Mouse (Mus musculus) neural tube, embryonic 12.5 days (tissue): ENCODE data around the gene Ubap2. TPM values are rescaled to one million over a fixed set of nuclear protein-coding genes. Genes with fewer than 3 reads are reported as not detected.

Source experiments
- ATAC-seq: fragments of 200-750 bp; cut with Nextera tagmentation; 2 replicates; pipeline ENCODE4 v1.8.0; 2017; ENCODE audit warnings: low read depth, mild to moderate bottlenecking, moderate TSS enrichment, moderate library complexity; ENCODE audit not compliant: low FRiP score
- H3K27ac ChIP-seq: fragments of 300-500 bp; sonication (generic); 2 replicates; pipeline ENCODE4 v1.5.1; 2016
- H3K27me3 ChIP-seq: fragments of 300-500 bp; sonication (generic); replicated peaks from 2 replicates; pipeline ENCODE4 v1.6.1; 2016; ENCODE audit warnings: mild to moderate bottlenecking
- H3K36me3 ChIP-seq: fragments of 300-500 bp; sonication (generic); 2 replicates; pipeline ENCODE4 v1.6.1; 2016; ENCODE audit warnings: mild to moderate bottlenecking
- H3K4me1 ChIP-seq: fragments of 300-500 bp; sonication (generic); 2 replicates; pipeline ENCODE4 v1.6.1; 2016
- H3K4me2 ChIP-seq: fragments of 300-500 bp; sonication (generic); replicated peaks from 2 replicates; pipeline ENCODE4 v1.6.1; 2016; ENCODE audit warnings: mild to moderate bottlenecking
- H3K4me3 ChIP-seq: fragments of 300-500 bp; sonication (generic); 2 replicates; pipeline ENCODE4 v1.5.1; 2016
- H3K9ac ChIP-seq: fragments of 300-500 bp; sonication (generic); 2 replicates; pipeline ENCODE4 v1.6.1; 2016; ENCODE audit warnings: mild to moderate bottlenecking
- H3K9me3 ChIP-seq: fragments of 300-500 bp; sonication (generic); 2 replicates; pipeline ENCODE4 v1.6.1; 2016; ENCODE audit warnings: mild to moderate bottlenecking
- WGBS: fragments of 180-500 bp; shearing (Covaris S2); methylation state at CpG from one replicate; pipeline ENCODE4 v1.1.7; 2016; 5-methylcytosine and 5-hydroxymethylcytosine counted together
- polyA plus RNA-seq: library from polyadenylated mRNA; unstranded; fragments of >200 nt; fragmentation: Nextera tagmentation; extraction: Ambion mirVana; gene quantifications from 2 replicates; pipeline ENCODE4 v1.2.1, GENCODE M21; 2016

Ubap2 gene
- polyA plus RNA-seq, 1 experiment from 2014 or later, result 78.4 TPM

DNA sequence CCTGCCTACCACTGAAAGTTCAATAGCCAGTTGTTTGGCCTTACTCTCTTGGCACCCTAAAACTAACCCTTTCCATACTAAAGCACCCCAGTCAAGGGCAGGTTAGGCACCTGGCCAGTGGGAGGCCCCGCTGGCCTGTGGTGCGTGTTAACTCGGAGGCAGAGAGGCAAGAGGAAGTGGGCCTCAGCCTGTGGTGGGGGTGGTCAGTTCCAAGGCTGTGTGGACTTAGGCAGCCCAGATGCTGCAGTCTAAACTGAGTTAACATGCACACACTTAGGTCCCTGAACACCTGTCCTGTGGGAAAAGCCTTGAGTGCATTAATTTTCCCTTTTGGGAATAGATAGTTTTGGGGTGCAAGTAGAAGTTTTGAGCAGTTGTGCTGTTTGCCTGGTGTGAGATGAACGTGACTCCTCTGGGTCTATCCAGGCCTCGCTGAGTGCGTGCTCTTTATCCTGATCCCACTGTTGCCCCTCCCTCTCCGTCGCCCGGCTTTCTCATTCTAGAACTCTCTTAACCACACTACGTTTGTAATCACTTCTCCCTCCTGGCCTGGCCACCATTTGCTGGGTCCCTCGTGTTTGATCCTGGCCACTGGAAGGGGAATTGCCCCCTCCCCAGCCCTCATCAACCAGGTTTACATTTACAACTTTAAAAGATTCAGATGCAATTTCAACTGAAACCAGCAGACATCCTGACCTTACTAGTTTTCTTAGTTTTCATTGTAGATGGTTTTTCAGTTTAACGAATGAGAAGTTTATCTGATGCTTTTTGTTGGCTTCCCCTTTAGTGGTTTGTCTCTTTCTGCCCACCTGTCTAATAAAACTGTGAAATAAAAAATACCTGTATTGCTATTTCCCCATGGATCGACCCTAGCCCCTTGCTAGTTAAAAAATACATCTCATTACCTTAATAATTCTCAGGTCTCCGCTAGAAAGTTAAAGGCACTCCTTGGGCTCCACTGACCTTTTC, 82.1 kb downstream of the Ubap2 start:
- Histone ChIP-seq H3K27ac (no peak overlapping the region), H3K9me3 (no peaks in the 10 kb centered on the region), H3K4me2 (no peak overlapping the region), H3K4me1 (no peaks in the 10 kb centered on the region), H3K36me3 (peaks cover 89% of the 10 kb centered on the region), H3K27me3 (no peaks in the 10 kb centered on the region), H3K4me3 (no peak overlapping the region), H3K9ac (no peak overlapping the region)
- 76% methylated on average over 14 of the region's 14 CpGs for WGBS
- ATAC-seq, result no peak

DNA sequence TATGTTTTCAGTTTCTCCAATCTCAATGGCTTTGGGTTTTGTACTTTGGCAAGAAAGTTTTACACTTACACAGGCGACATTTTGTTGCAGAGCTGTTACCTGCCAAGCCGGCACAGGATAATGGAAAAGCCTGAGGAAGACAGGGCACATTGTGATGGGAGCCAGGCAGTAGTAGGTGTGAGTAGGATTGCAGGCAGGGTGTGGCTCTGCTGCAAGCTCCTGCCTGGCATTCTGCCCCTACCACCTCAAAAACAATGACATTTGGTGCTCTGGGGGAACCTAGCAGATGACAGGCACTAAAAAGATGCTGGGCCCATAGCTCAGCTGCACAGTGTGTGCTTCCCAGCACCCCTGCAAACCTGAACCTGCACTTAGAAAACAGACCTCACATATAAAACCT, 85.1 kb downstream of the Ubap2 start:
- ATAC-seq, result no peak
- no peaks in the 10 kb centered on the region for H3K9me3 ChIP-seq
- no peak overlapping the region for H3K27ac ChIP-seq
- peaks cover 68% of the 10 kb centered on the region for H3K36me3 ChIP-seq
- H3K4me3 ChIP-seq, result no peak overlapping the region
- WGBS, result 91% methylated on average over 2 of the region's 2 CpGs
- H3K4me1 ChIP-seq, result no peaks in the 10 kb centered on the region
- H3K9ac ChIP-seq, result no peak overlapping the region
- H3K4me2 ChIP-seq, result no peak overlapping the region
- H3K27me3 ChIP-seq, result no peaks in the 10 kb centered on the region

DNA sequence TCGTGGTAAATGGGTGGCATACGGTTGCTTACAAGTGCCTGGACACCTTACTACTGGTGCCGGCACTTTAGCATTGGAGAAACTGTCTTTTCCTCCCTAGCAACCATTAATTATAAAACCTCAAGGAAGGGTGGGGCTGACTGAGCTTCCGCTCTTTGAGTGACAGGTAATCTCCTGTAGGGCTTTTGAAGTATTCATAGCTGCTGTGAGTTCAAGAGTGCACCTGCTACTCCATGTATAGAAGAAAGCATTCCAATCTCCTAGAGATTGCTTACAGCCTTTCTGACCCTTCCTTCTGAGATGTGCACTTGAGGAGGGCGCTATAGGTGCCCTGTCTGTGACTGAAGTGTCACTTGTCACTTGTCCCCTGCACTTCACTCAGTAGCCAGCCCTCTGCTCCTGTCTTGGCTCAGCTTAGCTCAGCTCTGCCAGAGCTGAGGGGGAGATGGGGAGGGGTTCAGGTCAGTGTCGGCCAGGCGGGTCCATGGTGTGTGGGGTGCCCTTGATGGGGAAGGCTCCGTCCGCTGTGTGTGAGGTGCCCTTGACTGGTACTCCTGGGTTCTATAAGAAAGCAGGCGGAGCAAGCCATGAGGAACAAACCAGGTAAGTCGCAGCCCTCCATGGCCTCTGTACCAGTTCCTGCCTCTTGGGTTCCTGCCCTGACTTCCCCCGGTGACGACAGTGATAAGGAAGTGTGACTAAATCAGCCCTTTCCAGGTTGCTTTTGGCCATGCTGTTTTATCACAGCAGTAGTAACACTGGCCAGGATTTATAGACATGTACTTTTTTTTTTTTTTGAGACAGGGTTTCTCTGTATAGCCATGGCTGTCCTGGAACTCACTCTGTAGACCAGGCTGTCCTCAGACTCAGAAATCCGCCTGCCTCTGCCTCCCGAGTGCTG, 94.9 kb downstream of the Ubap2 start:
- H3K27ac ChIP-seq, result no peak overlapping the region
- 91% methylated on average over 15 of the region's 15 CpGs for WGBS
- ATAC-seq, result no peak

DNA sequence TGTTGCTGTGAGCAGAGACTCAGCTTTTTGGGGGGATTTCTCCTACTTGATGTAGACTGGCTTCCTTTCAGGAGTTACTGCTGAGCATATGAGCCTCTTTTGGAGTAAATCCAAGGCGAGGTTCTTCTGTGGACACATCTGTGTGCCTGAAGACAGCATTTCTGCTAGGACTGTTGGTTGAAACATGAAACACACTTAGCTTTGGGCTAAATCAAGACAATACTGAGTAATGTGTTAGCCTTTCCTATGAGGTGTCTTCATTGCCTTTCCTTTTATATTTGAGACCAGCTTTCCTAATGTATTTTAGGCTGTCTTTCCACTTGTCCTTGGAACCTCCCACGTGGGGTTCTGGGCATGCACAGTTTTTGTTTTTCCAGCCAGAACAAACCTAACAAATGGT, 100.3 kb downstream of the Ubap2 start:
- Histone ChIP-seq H3K4me1 (no peaks in the 10 kb centered on the region), H3K4me2 (no peak overlapping the region), H3K27ac (no peak overlapping the region), H3K4me3 (no peak overlapping the region), H3K9ac (no peak overlapping the region), H3K9me3 (no peaks in the 10 kb centered on the region), H3K36me3 (peaks cover 35% of the 10 kb centered on the region), H3K27me3 (no peaks in the 10 kb centered on the region)
- ATAC-seq, result no peak
- 81% methylated on average over 2 of the region's 2 CpGs for WGBS

More for the DNA sequence above, 94.9 kb downstream of the Ubap2 start:
- H3K4me1 ChIP-seq, result no peaks in the 10 kb centered on the region
- peaks cover 59% of the 10 kb centered on the region for H3K36me3 ChIP-seq
- no peaks in the 10 kb centered on the region for H3K27me3 ChIP-seq
- no peak overlapping the region for H3K4me3 ChIP-seq
- H3K4me2 ChIP-seq, result no peak overlapping the region
- no peak overlapping the region for H3K9ac ChIP-seq
- H3K9me3 ChIP-seq, result no peaks in the 10 kb centered on the region

GRCm38 (mm10) chr4:41170970-41171369, 104.0 kb downstream of the Ubap2 start:
- H3K27me3 ChIP-seq, result no peaks in the 10 kb centered on the region
- no peak overlapping the region for H3K4me2 ChIP-seq
- H3K9me3 ChIP-seq, result no peaks in the 10 kb centered on the region
- H3K4me1 ChIP-seq, result no peaks in the 10 kb centered on the region
- peaks cover 24% of the 10 kb centered on the region for H3K36me3 ChIP-seq
- no peak overlapping the region for H3K9ac ChIP-seq
- WGBS, result 93% methylated on average over 2 of the region's 2 CpGs
- H3K4me3 ChIP-seq, result no peak overlapping the region
- no peak for ATAC-seq
- H3K27ac ChIP-seq, result no peak overlapping the region

DNA sequence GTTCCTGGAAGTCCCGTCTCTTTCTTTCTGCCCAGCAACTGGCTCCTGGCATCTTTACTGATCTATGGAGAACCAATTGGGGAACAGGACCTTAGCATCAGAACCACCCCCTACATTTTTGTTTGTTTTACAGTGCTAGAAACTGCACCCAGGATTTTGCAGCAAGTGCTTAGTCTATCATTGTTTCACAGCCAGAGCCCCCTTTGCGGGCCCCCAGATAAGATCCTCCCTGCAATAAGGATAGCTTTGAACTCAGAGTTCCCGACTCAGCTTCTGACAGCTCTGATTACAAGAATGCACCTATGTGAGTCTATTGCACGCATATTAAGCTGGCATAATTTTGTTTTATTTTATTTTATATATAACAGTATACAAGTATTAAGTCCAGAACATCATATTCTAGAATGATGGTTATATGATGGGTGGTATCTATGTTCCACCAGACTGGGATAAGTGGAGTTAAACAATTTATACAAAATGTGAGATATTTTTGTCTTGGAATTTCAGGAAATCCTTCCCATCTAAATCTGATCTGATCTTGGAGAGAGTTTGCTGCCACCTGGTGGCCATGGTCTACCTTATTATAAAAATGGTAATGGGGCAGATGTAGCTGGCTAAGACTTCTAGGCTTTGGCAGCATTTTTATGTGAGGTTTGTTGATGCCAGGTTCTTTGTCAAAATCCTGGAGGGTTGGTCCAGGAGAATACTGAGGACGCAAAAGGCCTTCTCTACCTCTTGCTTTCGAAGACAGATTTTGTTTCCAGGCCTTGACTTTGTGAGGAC, 109.1 kb downstream of the Ubap2 start:
- Histone ChIP-seq H3K4me1 (0 out of 2 replicates have a peak, but pooled peaks cover 6% of the 10 kb centered on the region), H3K4me3 (no peak overlapping the region), H3K4me2 (no peak overlapping the region), H3K9me3 (no peaks in the 10 kb centered on the region), H3K36me3 (peaks cover 15% of the 10 kb centered on the region), H3K9ac (no peak overlapping the region), H3K27ac (0 out of 2 replicates have a peak overlapping the region, but pooled peaks have one; percentile 48), H3K27me3 (no peaks in the 10 kb centered on the region)
- ATAC-seq, result no peak
- 70% methylated on average over 6 of the region's 6 CpGs for WGBS

GRCm38 (mm10) chr4:41164974-41165373, 110.0 kb downstream of the Ubap2 start:
- WGBS, result 18% methylated on average over 2 of the region's 2 CpGs
- peak overlapping the region; percentile 29; the same call in 1 of the 2 replicates for H3K9ac ChIP-seq
- ATAC-seq, result no peak

DNA sequence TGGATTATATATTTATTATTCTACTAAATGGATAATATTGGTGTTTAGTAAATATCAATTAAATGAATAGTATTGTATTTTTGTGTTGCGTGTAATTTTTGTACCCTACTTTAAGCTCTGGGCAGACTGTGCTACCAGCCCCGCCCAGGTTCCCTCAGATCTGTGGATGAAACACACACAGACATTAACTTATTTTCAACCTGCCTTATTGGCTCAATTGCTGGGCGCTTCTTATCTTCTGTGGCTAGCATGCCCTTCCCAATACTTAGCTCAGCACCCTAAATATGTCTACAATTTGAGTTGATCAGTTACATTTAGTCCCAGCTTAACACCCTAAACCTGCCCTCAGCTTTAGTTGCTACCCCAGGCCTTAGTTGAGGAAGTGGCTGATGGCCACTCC, 113.7 kb downstream of the Ubap2 start:
- over 99% methylated on average over 3 of the region's 3 CpGs for whole genome bisulfite sequencing
- Histone ChIP-seq H3K36me3 (no peaks in the 10 kb centered on the region), H3K4me3 (no peak overlapping the region), H3K9me3 (no peaks in the 10 kb centered on the region), H3K27ac (no peak overlapping the region), H3K4me1 (0 out of 2 replicates have a peak, but pooled peaks cover 6% of the 10 kb centered on the region), H3K9ac (no peak overlapping the region), H3K4me2 (no peak overlapping the region), H3K27me3 (no peaks in the 10 kb centered on the region)
- no peak for ATAC-seq

More at GRCm38 (mm10) chr4:41164974-41165373, 110.0 kb downstream of the Ubap2 start:
- Histone ChIP-seq H3K4me3 (no peak overlapping the region), H3K4me1 (0 out of 2 replicates have a peak, but pooled peaks cover 6% of the 10 kb centered on the region), H3K27me3 (no peaks in the 10 kb centered on the region), H3K9me3 (no peaks in the 10 kb centered on the region), H3K4me2 (no peak overlapping the region), H3K27ac (peak overlapping the region; percentile 48; the same call in 1 of the 2 replicates), H3K36me3 (peaks cover 15% of the 10 kb centered on the region)

GRCm38 (mm10) chr4:41158251-41158650, 116.7 kb downstream of the Ubap2 start:
- H3K4me3 ChIP-seq, result no peak overlapping the region
- H3K27ac ChIP-seq, result no peak overlapping the region
- WGBS, result 97% methylated on average over 1 of the region's 1 CpGs
- no peaks in the 10 kb centered on the region for H3K4me1 ChIP-seq
- H3K27me3 ChIP-seq, result no peaks in the 10 kb centered on the region
- no peaks in the 10 kb centered on the region for H3K9me3 ChIP-seq
- no peak overlapping the region for H3K4me2 ChIP-seq
- no peaks in the 10 kb centered on the region for H3K36me3 ChIP-seq
- H3K9ac ChIP-seq, result no peak overlapping the region
- no peak for ATAC-seq

DNA sequence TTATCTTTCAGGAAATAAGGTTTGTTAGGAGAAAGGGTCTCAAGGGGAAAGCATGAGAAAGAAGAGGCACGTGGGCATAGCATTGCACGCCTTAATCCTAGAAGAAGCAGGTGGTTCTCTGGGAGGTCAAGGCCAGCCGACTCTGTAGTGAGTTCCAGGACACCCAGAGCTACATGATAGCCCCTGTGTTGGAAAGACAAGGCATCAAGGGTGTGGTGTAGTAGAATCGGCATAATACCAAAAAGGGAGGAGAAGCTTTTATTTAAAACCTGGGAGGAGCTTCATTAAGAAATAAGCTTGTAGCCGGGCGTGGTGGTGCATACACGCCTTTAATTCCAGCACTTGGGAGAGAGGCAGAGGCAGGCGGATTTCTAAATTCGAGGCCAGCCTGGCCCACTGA, 118.0 kb downstream of the Ubap2 start:
- Histone ChIP-seq H3K9ac (no peak overlapping the region), H3K4me2 (no peak overlapping the region), H3K4me1 (no peaks in the 10 kb centered on the region), H3K4me3 (no peak overlapping the region), H3K27me3 (no peaks in the 10 kb centered on the region), H3K36me3 (no peaks in the 10 kb centered on the region), H3K9me3 (no peaks in the 10 kb centered on the region), H3K27ac (no peak overlapping the region)
- ATAC-seq, result no peak
- 87% methylated on average over 9 of the region's 9 CpGs for WGBS

DNA sequence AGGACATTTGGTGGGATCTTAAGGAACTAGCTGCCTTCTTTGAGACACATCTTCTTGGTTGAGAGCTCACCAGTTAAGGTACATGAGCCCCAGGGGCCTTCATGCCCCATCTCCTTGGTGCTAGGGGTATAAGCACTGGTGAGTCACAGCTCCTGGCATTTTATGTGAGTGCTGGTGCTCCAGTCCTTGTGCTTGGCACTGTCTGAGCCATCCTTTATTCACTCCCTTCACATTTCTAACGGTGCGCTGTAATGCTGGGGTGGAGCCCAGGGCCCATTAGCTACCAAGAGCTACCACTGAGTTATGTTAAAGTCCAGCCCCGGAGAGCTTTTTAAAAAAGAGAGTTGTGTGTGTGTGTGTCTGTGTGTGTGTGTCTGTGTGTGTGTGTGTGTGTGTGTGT, 121.8 kb downstream of the Ubap2 start:
- Histone ChIP-seq H3K4me3 (no peak overlapping the region), H3K9me3 (no peaks in the 10 kb centered on the region), H3K27me3 (no peaks in the 10 kb centered on the region), H3K4me1 (no peaks in the 10 kb centered on the region), H3K9ac (no peak overlapping the region), H3K36me3 (no peaks in the 10 kb centered on the region), H3K4me2 (no peak overlapping the region), H3K27ac (no peak overlapping the region)
- 86% methylated on average over 3 of the region's 3 CpGs for WGBS
- ATAC-seq, result no peak
